Mouse (Mus musculus) olfactory bulb, adult 2 months (tissue): ENCODE data around the gene Zfp202. TPM values are rescaled to one million over a fixed set of nuclear protein-coding genes. Genes with fewer than 3 reads are reported as not detected.

Experiments used
- H3K27ac ChIP-seq: fragments of 200-500 bp; 2 replicates; pipeline ENCODE4 v1.5.1; 2012; ENCODE audit warnings: low read depth, low read length; ENCODE audit not compliant: insufficient read depth
- H3K4me1 ChIP-seq: fragments of 200-500 bp; 2 replicates; pipeline ENCODE4 v1.6.1; 2012; ENCODE audit warnings: low read length; ENCODE audit not compliant: control insufficient read depth, insufficient read depth
- H3K4me3 ChIP-seq: fragments of 200-500 bp; 2 replicates; pipeline ENCODE4 v1.5.1; 2012; ENCODE audit warnings: mild to moderate bottlenecking, low read depth, low read length, moderate library complexity; ENCODE audit not compliant: insufficient read depth
- CTCF ChIP-seq: fragments of 200-500 bp; IDR thresholded peaks from 2 replicates; pipeline ENCODE4 v1.5.1; 2012; ENCODE audit warnings: low read depth, mild to moderate bottlenecking, low read length, moderate library complexity; ENCODE audit not compliant: insufficient read depth
- POLR2A ChIP-seq: fragments of 200-500 bp; IDR thresholded peaks from 2 replicates; pipeline ENCODE4 v1.6.1; 2012; ENCODE audit warnings: mild to moderate bottlenecking, low read depth, low read length, moderate library complexity; ENCODE audit not compliant: insufficient read depth
- WGBS: fragments of 180-500 bp; shearing (Covaris S2); methylation state at CpG from one replicate; pipeline ENCODE4 v1.1.7; 2018; 5-methylcytosine and 5-hydroxymethylcytosine counted together
- polyA plus RNA-seq: library from polyadenylated mRNA; stranded (reverse); fragments of >200 nt; gene quantifications from 2 replicates; pipeline ENCODE4 v1.2.4, GENCODE M21; 2012; ENCODE audit warnings: low replicate concordance; ENCODE audit not compliant: missing spikeins, insufficient read depth, insufficient read length

Gene Zfp202
- polyA plus RNA-seq, 1 experiment, result not detected

DNA sequence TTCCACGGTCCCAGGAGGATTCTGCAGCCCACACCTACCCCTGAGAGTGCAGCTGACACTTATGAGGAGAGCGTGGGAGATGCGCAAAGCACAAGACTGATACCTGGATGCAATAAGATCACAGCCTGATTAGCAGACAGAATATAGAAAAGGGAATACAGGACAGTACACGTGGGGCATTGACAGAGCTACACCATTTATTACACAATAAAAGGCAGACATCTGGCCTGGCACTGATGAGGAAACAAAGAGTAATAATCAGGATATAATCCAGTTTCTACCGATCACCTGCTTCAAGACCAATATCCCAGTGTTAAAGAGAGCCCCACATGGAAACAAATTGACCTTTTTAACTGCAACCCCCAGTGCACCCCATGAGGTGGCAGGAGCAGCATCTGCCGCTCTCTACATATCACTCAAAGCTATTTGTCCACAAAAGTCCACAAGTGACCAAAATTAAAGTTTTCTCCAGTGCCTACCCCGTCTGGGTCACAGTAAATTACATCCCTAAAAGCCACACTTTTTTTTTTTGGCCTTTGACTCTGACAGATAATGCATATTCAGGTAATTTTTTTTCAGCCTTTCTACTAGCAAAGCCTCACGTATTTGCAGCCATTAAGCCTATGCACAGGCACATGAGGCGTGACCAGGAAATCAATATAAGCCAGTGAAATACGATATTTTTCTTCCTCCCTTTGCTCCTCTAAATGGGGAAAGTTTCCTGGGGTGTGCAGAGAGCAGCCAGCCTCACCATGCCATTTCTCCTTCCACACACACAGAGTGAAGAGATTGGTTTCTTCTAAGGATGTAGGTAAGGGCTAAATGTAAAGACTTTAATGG is 42.3 kb downstream of the Zfp202 start:
- TF ChIP-seq CTCF, result no peak
- no peak for TF ChIP-seq POLR2A

DNA sequence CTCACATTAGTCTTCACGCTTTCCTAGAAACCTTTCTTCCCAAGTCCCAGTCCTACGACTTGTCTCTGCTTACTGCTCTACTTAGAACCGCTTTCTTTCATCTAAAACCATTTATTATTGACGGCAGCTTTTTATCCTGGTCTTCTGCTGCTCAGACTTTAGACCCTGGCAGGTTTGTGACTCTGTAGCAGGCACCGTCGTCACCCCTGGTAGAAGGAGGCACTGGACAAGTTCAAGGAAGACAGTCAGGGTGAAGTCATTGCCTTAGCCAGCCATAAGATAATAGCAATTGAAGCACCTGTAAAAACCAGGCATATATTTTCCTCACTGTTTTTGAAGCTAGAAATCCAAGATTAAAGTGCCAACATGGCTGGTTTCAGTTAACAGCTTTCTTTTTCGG is 43.1 kb downstream of the Zfp202 start:
- no peak overlapping the region for H3K4me3 ChIP-seq
- peaks cover under 1% of the 10 kb centered on the region; the same call in 1 of the 2 replicates for H3K4me1 ChIP-seq
- H3K27ac ChIP-seq, result no peak overlapping the region
- WGBS, result 87% methylated on average over 7 of the region's 7 CpGs
- no peak for TF ChIP-seq POLR2A
- TF ChIP-seq CTCF, result no peak

More for the DNA sequence above, 42.3 kb downstream of the Zfp202 start:
- Histone ChIP-seq H3K4me3 (no peak overlapping the region), H3K4me1 (no peaks in the 10 kb centered on the region), H3K27ac (no peak overlapping the region)
- 76% methylated on average over 10 of the region's 10 CpGs for WGBS

DNA sequence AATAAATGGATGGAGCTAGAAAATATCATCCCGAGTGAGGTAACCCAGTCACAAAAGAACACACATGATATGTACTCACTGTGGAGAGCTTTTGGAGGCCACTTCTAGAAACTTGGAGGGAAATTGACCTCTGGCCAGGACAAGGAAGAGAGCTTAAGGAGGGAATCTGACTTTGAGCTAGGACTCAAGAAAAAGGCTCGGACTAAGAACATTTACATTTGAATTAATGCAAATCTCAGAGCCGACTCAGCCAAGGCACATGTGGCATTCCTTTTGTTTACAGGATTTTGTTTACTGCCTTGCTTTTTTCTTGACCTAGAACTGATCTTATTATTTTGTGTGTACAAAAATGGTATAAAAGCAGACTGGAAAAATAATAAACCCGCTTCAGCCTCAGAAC is 47.6 kb downstream of the Zfp202 start:
- H3K4me3 ChIP-seq, result no peak overlapping the region
- TF ChIP-seq CTCF (no peak), POLR2A (no peak)
- whole genome bisulfite sequencing, result 34% methylated on average over 4 of the region's 4 CpGs
- H3K4me1 ChIP-seq, result peaks cover 18% of the 10 kb centered on the region
- no peak overlapping the region for H3K27ac ChIP-seq

DNA sequence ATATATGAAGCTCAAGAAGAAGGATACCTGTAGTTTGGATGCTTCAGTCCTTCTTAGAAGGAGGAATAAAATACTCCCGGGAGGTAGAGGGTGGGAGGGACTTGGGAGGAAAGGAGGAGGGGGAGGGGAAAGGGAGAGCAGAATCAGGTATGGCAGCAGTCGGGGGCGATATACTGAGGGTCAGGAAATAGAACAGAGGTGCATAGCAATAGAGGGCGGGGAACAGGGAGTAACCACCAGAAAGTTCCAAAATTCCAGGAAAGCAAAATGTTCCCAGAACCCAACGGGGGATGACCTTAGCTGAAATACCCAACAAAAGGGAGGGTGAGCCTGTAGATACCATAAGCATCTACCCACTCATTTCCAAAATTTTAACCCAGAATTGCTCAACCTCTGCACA is 48.2 kb downstream of the Zfp202 start:
- peaks cover 18% of the 10 kb centered on the region for H3K4me1 ChIP-seq
- H3K27ac ChIP-seq, result peak overlapping the region; percentile 99; the same call in 1 of the 2 replicates
- no peak overlapping the region for H3K4me3 ChIP-seq
- 49% methylated on average over 5 of the region's 5 CpGs for WGBS
- no peak for TF ChIP-seq POLR2A
- no peak for TF ChIP-seq CTCF

DNA sequence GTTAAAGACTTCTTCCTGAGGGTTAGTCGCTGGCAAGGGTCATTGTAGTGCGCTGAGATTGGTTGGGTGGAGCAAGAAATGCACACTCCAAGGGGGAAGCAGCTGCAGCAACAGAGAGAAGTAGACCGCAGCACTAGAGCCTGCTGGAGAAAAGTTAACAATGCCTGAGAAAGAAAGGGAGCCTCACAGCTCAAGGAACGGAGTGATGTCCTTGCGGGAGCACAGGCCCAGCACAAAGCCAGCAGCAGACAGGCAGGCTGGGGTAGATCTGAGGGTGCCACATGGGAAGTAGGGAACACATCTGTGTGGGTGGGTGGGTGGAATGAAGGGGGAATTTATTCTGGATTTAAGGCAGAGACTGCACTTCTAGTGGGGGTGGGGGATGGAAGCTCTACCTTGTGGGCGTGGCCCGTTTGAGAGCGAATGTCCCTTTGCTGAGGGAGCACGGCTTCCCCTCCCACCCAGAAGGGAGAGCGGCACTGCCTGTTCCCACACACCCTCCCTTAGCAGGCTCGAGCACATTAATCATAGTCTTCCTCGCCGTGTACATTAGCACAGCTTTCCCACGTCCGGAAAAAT is 49.2 kb downstream of the Zfp202 start:
- WGBS, result 3% methylated on average over 15 of the region's 15 CpGs
- peak overlapping the region; percentile 99 for H3K27ac ChIP-seq
- TF ChIP-seq CTCF, result no peak
- TF ChIP-seq POLR2A, result no peak; the same call in 1 of the 2 replicates
- H3K4me1 ChIP-seq, result peaks cover 18% of the 10 kb centered on the region
- peak overlapping the region; percentile 39 for H3K4me3 ChIP-seq

DNA sequence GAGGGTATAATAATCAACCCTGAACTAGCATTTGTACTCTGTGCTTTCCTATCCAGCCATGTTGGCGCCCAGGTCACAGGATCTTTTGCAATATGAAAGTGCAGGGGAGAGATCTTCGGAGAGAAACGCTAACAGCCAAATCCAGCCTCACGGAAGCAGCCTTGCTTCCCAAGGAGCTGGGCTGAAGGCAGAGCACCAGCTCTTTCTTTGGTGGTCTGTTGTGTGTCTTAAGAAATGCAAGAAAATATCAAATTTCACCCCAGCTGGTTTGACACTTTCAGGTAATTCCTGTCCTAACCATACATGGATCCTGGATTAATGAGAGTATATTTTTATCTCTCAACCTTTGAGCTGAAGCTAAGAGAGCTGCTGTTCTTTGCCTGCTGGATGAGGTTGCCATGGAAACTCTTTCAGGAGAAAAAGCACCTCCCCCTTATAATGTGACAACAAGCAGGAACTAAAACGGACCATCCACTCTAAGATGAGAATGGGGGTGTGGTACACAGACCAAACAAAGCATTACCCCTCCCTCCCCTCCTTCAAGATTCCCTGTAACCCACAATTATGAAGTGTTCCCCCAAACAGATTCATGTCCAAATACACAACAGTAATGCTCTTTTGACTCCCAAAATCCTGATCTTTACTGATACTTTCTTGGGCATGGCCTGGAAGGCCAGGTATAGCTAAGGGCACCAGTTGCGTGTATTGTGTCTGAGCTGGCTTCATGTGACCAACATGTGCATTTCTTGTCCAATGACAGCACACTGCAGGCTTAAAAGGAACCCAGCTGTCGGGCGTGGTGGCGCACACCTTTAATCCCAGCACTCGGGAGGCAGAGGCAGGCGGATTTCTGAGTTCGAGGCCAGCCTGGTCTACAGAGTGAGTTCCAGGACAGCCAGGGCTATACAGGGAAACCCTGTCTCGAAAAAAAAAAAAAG is 50.1 kb downstream of the Zfp202 start:
- WGBS, result 36% methylated on average over 13 of the region's 13 CpGs
- Histone ChIP-seq H3K4me1 (peaks cover 18% of the 10 kb centered on the region), H3K4me3 (peak overlapping the region; percentile 39), H3K27ac (peak overlapping the region; percentile 99)
- TF ChIP-seq POLR2A (no peak), CTCF (no peak)

DNA sequence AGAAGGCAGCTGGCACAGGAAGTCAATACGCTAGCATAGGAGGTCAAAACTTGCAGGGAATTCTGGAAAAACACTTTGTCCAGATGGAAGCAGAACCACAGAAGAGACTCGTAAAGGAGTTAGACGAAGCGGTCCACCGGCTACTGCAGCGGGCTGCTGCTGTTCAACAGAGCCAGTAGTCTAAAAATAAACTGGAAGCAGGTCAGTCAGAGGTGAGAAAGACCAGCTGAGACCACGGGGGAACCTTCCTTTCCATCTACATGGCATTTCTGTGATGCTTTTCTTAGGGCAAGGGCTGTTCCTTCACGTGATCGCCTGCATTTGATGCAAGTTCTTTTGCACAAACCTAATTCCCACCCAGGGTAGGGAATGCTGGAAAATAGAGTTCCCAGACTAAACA is 53.4 kb downstream of the Zfp202 start:
- no peak overlapping the region for H3K27ac ChIP-seq
- no peak for TF ChIP-seq CTCF
- no peak for TF ChIP-seq POLR2A
- WGBS, result 71% methylated on average over 9 of the region's 9 CpGs
- H3K4me3 ChIP-seq, result no peak overlapping the region
- peaks cover 15% of the 10 kb centered on the region for H3K4me1 ChIP-seq

DNA sequence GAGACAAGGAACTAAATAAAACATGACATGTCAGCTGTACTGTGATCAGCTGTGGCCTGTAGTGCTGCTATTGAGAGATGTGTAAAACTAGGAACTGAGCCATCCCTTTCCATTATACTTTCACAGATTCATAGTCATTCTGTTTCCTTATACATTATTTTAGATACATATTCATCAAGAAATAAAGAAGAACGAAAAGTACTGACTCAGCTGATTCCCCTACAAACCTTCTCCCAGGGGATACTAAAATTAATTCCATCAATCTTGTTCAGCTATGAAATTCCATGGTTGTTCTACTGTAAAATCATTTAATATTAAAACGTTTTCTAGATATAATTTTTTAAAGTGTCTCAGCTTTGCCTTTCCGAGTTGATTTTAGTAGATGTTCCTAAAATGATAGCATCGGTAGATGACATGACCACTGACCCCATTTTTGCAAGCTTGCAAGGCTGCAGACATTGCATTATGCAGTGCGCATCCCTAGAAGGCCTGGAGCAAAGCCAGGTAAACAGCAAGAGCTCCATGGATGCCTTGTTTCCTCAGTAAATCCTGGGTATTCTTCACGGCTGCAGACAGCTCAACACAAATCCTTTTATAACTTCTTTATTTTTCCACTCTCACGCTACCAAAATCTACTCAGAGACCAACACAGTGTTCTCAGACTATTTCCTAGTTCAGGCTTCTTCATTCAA is 54.0 kb downstream of the Zfp202 start:
- Histone ChIP-seq H3K4me1 (peaks cover 10% of the 10 kb centered on the region), H3K27ac (no peak overlapping the region), H3K4me3 (no peak overlapping the region)
- no peak for TF ChIP-seq POLR2A
- 65% methylated on average over 7 of the region's 7 CpGs for WGBS
